ENCODE assay signal across 10 mouse cellular contexts in the genomic region with DNA sequence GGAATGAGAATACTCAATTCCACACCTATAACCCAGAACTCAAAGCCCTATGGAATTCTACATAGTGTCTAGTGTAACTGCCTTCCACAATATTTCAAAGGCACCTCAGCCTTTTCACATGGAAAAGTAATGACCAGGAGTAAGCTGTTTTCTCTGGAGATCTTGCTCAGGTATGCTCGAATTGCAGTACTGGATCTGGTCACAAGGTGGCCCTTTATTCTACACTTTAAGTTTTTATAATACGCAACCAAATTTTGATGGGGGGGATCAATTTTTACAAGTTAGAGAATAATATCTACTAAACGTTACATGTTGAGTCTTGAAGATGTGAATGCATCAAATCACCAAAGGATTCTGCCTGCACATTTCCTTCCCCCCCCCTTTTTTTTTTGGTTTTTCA. TPM values are rescaled to one million over a fixed set of nuclear protein-coding genes. Genes with fewer than 3 reads are reported as not detected.
DNase-seq lines count a peak whose midpoint lies in the region; ATAC-seq and TF ChIP-seq lines count a peak whose summit lies in the region.
"Had no signal": no experiment of that assay in that cellular context is flagged by ENCODE, and none has a peak within 500 bp of the region (broad histone marks: within the 10 kb centered on the region; RNA-seq: fewer than 3 reads in every experiment).

No protein-coding gene starts in this region.

- no peak for ATAC-seq in cerebellum, adult (ENCODE audit: insufficient number of reproducible peaks, low FRiP score, low TSS enrichment)
- ATAC-seq in kidney, embryonic 16.5 days (ENCODE audit: low FRiP score, low TSS enrichment), result no peak
- ATAC-seq in common myeloid progenitor, adult 5-6 weeks (replicated peaks; ENCODE audit: low read depth, poor library complexity, severe bottlenecking), result peak; percentile 60; the same call in 1 of the 2 replicates
- no peak for ATAC-seq in lung, embryonic 14.5 days (ENCODE audit: insufficient read depth)
- ATAC-seq in megakaryocyte, adult 5-6 weeks (ENCODE audit: poor library complexity, severe bottlenecking), result no peak

- no peaks in the 10 kb centered on the region for H3K36me3 ChIP-seq in kidney, embryonic 16.5 days (ENCODE audit: insufficient read depth, low read length)
- H3K36me3 ChIP-seq in lung, embryonic 14.5 days (ENCODE audit: insufficient read depth), result no peaks in the 10 kb centered on the region
- H3K36me3 ChIP-seq: neural tube, embryonic 13.5 days had no signal

- H3K4me1 ChIP-seq in kidney, embryonic 16.5 days (ENCODE audit: insufficient read depth, low read length), result no peaks in the 10 kb centered on the region
- no peaks in the 10 kb centered on the region for H3K4me1 ChIP-seq in lung, embryonic 14.5 days (ENCODE audit: insufficient read depth)
- H3K4me1 ChIP-seq: neural tube, embryonic 13.5 days had no signal

- no peaks in the 10 kb centered on the region for H3K9me3 ChIP-seq in kidney, embryonic 16.5 days (ENCODE audit: low read length)
- H3K9me3 ChIP-seq in lung, embryonic 14.5 days (ENCODE audit: low read depth, low read length), result no peaks in the 10 kb centered on the region
- H3K9me3 ChIP-seq: neural tube, embryonic 13.5 days had no signal

- no peak overlapping the region for H3K9ac ChIP-seq in kidney, embryonic 16.5 days (replicated peaks; ENCODE audit: low read length)
- H3K9ac ChIP-seq in lung, embryonic 14.5 days, result no peak overlapping the region
- H3K9ac ChIP-seq: neural tube, embryonic 13.5 days had no signal

- peak; percentile 57 for TF ChIP-seq CTCF in lung, embryonic 14.5 days (IDR thresholded peaks at IDR 0.05; ENCODE audit: low read depth)

- WGBS in kidney, embryonic 16.5 days, result 56% methylated on average over 3 of the region's 3 CpGs
- 47% methylated on average over 3 of the region's 3 CpGs for WGBS in lung, embryonic 14.5 days

- DNase-seq in cerebellum, adult 18-20 months, result peak; percentile 51 to 63
- DNase-seq in kidney, adult 9 months, result peak; percentile 42
- DNase-seq in CD4-positive, CD25-positive, alpha-beta regulatory T cell, adult 2 months (ENCODE audit: low read depth, low spot score), result peak; percentile 65
- DNase-seq in lung, embryonic 14.5 days, result peak; percentile 68

- H3K27me3 ChIP-seq in kidney, embryonic 16.5 days (ENCODE audit: insufficient read depth, low read length), result peaks cover 2% of the 10 kb centered on the region; the same call in 1 of the 2 replicates
- H3K27me3 ChIP-seq in lung, embryonic 14.5 days (ENCODE audit: insufficient read depth, low read length), result no peaks in the 10 kb centered on the region
- H3K27me3 ChIP-seq: neural tube, embryonic 13.5 days had no signal

- H3K27ac ChIP-seq in kidney, embryonic 16.5 days (ENCODE audit: low read length), result no peak overlapping the region
- H3K27ac ChIP-seq in lung, embryonic 14.5 days (ENCODE audit: low read depth), result no peak overlapping the region
- H3K27ac ChIP-seq: neural tube, embryonic 13.5 days had no signal

- H3K4me3 ChIP-seq in kidney, embryonic 16.5 days (ENCODE audit: low read length), result no peak overlapping the region
- H3K4me3 ChIP-seq in lung, embryonic 14.5 days (ENCODE audit: low read depth, low read length), result no peak overlapping the region
- H3K4me3 ChIP-seq: erythroblast, embryonic 14.5 days; neural tube, embryonic 13.5 days had no signal

- H3K4me2 ChIP-seq in kidney, embryonic 16.5 days (replicated peaks; ENCODE audit: low read depth, low read length), result no peak overlapping the region
- H3K4me2 ChIP-seq in lung, embryonic 14.5 days, result no peak overlapping the region
- H3K4me2 ChIP-seq: neural tube, embryonic 13.5 days had no signal

RNA-seq across cellular contexts. Expression of gene Tceal9, which starts 6.8 kb away (rescaled TPM):
- 471 and 473 TPM in 2 replicates for polyA plus RNA-seq in kidney, embryonic 16.5 days (2015; fragmentation: Nextera tagmentation; extraction: Ambion mirVana)
- total RNA-seq in common myeloid progenitor, adult 5-6 weeks (2017), result 264 and 277 TPM in 2 replicates
- 592 and 639 TPM in 2 replicates for polyA plus RNA-seq in lung, embryonic 14.5 days (2014; fragmentation: Nextera tagmentation; extraction: Ambion mirVana)
- total RNA-seq in megakaryocyte, adult 5-6 weeks (2015), result 75.3 and 100 TPM in 2 replicates
- 127 and 154 TPM in 2 replicates for total RNA-seq in megakaryocyte, adult 5-6 weeks (2017)

RNA-seq across cellular contexts. Expression of gene Bex1, which starts 22.8 kb away (rescaled TPM):
- polyA plus RNA-seq in kidney, embryonic 16.5 days (2015; fragmentation: Nextera tagmentation; extraction: Ambion mirVana), result 75.7 and 81.3 TPM in 2 replicates
- 10.5 and 12.3 TPM in 2 replicates for total RNA-seq in common myeloid progenitor, adult 5-6 weeks (2017)
- 82.9 and 85.9 TPM in 2 replicates for polyA plus RNA-seq in lung, embryonic 14.5 days (2014; fragmentation: Nextera tagmentation; extraction: Ambion mirVana)
- total RNA-seq in megakaryocyte, adult 5-6 weeks (2015), result not detected in 2 replicates
- total RNA-seq in megakaryocyte, adult 5-6 weeks (2017), result not detected in 2 replicates

RNA-seq across cellular contexts. Expression of gene Tceal7, which starts 23.5 kb away (rescaled TPM):
- 5.2 and 6.1 TPM in 2 replicates for polyA plus RNA-seq in kidney, embryonic 16.5 days (2015; fragmentation: Nextera tagmentation; extraction: Ambion mirVana)
- not detected in 2 replicates for total RNA-seq in common myeloid progenitor, adult 5-6 weeks (2017)
- polyA plus RNA-seq in lung, embryonic 14.5 days (2014; fragmentation: Nextera tagmentation; extraction: Ambion mirVana), result 0.20 and 0.51 TPM in 2 replicates
- not detected in 2 replicates for total RNA-seq in megakaryocyte, adult 5-6 weeks (2015)
- total RNA-seq in megakaryocyte, adult 5-6 weeks (2017), result not detected in 2 replicates
- polyA plus RNA-seq: erythroblast, embryonic 14.5 days had no signal

RNA-seq across cellular contexts. Expression of gene Bex3, which starts 31.9 kb away (rescaled TPM):
- 441 and 452 TPM in 2 replicates for polyA plus RNA-seq in kidney, embryonic 16.5 days (2015; fragmentation: Nextera tagmentation; extraction: Ambion mirVana)
- total RNA-seq in common myeloid progenitor, adult 5-6 weeks (2017), result 127 and 175 TPM in 2 replicates
- 513 and 523 TPM in 2 replicates for polyA plus RNA-seq in lung, embryonic 14.5 days (2014; fragmentation: Nextera tagmentation; extraction: Ambion mirVana)
- 55.7 and 64.5 TPM in 2 replicates for total RNA-seq in megakaryocyte, adult 5-6 weeks (2015)
- 38.5 and 38.8 TPM in 2 replicates for total RNA-seq in megakaryocyte, adult 5-6 weeks (2017)

RNA-seq across cellular contexts. Expression of gene Tceal5, which starts 34.4 kb away (rescaled TPM):
- 2.8 and 3.2 TPM in 2 replicates for polyA plus RNA-seq in kidney, embryonic 16.5 days (2015; fragmentation: Nextera tagmentation; extraction: Ambion mirVana)
- 0.97 TPM in 1 of 2 replicates, not detected in the other for total RNA-seq in common myeloid progenitor, adult 5-6 weeks (2017)
- 1.1 and 1.6 TPM in 2 replicates for polyA plus RNA-seq in lung, embryonic 14.5 days (2014; fragmentation: Nextera tagmentation; extraction: Ambion mirVana)
- total RNA-seq in megakaryocyte, adult 5-6 weeks (2015), result not detected in 2 replicates
- not detected in 2 replicates for total RNA-seq in megakaryocyte, adult 5-6 weeks (2017)

Comparison
In these comparisons a context has a peak if more than half of its experiments do, and no peak if none do; other contexts are left out.
1. RNA of gene Bex1, which starts 22.8 kb away (total RNA-seq): 10.5 to 12.3 TPM in common myeloid progenitor, adult 5-6 weeks; not detected in megakaryocyte, adult 5-6 weeks; every median in the first group is over 10 times any median in the second.
2. Peak in every context shown above with its lines, with median percentiles within 50 percentile points of each other: DNase-seq.